Mouse (Mus musculus) left cerebral cortex, adult 11 months (tissue): ENCODE measurements around the gene Senp1.

Source experiments
- DNase-seq: peaks from one replicate; pipeline ENCODE4 v3.0.0; 2022; ENCODE audit warnings: low spot score

The Senp1 gene

GRCm38 (mm10) chr15:98002113-98002990, 91.2 kb downstream of the Senp1 start:
- DNase-seq = peak; percentile 51

DNA sequence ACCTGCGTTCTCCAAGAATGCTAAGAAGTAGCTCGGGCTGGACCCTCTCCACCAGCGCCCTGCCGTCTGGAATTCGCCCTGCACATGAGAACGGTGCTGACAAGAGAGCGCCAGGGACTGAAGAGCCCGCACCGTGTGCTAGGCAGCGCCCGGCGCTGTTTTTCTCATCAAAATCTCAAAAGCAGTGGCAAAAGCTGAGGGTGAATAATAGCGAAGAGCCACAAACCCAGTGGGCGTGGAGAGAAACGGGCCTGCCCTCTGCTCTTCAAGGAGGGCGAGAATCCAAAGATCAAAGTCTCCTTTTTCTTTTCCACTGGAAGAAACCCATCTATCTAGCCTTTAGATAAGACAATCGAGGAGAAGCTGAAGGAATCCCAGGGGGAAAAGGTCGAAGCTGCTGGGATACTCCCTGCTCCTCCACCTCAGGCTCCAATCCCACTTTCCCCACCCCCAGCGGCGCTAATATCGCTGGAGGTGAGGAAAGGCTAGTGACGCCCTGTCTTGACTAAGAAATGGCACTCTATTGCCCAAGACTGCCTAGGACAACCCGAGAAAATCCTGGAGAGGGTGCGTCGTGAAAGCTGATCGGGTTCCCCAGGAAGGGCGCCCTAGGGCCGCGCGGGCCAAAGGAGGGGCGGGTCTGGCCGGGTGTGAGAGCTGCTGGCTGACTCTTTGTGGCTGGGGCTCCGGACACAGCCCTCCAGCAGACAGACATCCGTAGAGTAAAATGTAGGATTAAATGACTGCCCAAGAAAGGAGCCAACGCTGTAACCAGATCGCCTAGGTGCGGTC, 92.0 kb downstream of the Senp1 start:
- DNase-seq = no peak

- DNase-seq = no peak
Measured at GRCm38 (mm10) chr15:97999991-98000390, 93.6 kb downstream of the Senp1 start.

DNA sequence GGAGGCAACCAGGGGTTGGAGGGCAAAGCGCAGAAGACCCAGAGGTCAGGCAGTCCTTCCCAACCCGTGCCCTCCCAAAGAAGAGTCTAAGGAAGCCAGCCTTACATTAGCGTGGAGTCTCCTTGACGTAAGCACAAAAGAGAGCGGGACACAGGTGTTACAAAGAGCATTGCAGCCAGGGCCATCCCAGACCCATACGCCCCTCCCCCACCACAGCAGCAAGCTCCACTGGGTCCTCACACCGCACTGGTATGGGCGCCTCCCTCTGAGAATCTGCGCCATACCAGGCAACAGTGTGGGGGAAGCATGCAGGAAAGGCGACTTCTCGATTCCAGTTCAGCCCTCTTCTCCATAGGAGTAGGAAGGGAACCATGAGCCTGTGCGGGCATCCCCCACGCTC, 94.0 kb downstream of the Senp1 start:
- DNase-seq = no peak

DNA sequence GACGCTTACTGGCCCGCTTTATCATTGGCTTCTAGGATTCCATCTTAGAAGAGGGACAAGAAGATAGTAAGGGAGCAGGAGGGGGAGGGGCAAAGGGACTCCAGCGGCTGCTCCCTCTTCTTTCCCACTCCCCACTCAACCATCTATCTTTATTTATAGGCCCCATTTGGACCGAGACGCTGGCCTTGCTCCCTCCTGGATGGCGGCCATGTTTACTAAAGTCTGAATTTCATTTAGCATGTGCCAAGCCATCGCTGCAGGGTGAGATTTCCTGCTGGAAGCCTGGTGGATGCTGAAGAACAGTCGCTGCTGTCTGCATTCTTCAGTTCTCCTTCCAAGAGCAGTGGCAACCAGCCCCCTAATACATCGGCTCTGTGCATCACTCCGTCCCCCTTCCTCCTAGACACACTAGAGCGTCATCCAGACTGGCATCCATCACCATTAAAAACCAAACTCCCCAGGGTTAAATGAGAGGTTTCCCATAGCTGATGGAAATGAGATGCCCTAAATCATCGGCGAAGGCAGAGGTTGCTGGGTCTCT, 96.8 kb downstream of the Senp1 start:
- DNase-seq = no peak

- peak; percentile 82 for DNase-seq
Measured at GRCm38 (mm10) chr15:97992712-97993286, 100.7 kb downstream of the Senp1 start.

- no peak for DNase-seq
Measured at GRCm38 (mm10) chr15:97992027-97992711, 101.4 kb downstream of the Senp1 start.

DNA sequence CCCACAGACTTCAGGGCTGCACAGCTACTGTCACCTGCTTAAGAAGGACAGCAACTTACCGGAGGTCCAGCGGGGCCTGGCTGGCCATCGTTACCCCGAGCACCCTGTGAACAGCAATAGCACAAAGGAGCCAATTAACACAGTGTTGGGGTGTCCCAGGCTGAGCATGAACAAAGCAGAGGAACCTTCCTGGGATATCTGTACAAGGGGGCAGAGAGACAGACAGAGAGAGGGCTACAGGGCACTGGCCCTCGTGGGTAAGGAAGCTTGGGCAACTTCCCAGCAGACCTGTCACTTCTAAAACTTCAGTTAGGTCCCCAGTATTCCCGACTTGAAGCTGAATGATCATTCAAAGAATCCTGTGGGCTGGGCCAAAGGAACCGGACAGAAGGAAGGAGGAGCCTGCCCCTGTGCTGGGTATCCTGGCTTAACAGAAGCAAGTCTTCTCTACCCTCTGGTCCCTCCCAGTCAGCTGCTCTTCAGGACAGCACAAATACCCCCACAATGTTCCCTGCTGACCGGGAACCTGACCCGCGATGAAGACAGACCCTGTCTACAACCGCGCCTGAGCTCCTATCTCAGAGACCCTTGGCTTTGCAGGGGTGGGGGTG, 102.2 kb downstream of the Senp1 start:
- DNase-seq = no peak

DNA sequence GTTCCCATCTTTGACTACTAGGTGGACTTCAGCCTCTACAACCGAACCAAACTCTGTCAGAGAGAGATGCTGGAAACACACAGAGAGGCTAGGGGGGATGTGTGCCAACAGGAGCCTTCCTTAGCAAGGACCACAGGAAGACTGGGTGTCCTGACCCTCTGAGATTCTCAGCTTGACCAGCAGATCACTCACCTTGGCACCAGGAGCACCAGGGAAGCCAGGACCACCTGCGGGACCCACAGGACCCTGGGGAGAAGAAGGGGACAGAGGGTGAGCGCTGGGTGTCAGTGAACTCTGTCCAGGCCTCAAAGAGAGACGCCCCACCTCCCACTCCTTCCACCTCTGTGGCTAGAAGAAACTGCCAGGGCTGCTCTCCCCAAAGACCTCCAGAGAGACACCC, 102.8 kb downstream of the Senp1 start:
- no peak for DNase-seq

DNA sequence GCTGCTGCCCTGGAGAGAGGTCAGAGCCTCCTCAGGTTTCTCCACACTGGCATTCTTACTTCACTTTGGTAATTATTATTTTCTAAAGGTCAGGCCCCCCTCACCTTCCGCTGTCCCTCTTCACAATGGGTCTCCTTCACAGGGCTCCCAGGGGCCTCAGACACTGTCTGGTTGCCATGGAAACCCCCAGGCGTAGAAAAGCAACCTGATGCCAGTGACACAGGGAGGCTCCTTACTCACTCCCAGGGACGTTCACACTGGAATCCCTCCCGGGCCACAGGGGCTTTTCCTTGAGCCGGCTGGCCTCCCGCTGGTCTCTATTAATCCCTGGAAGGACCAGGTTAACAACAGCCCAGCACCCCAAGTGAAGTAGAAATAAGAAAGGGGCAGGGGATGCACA, 103.4 kb downstream of the Senp1 start:
- no peak for DNase-seq

DNA sequence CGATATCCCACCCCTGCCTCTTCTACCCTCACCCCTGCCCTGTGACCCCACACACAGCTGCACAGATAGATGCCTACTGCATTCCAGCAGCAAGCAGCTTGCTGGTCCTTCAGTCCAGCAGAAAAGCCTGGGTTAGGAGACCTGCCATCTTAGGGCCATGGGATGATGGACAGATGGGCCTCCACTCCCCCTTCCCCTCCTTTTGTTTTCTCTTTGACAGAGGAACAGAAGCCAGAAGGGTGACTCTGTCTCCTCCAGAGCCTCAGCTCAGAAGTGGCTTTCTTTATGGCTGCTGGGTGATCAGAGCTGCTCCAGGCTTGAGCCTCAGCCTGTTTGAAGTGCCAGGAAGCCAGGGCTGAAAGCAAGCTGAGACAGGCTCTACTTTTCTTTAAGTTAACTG, 104.0 kb downstream of the Senp1 start:
- DNase-seq = no peak
